Mouse (Mus musculus): ENCODE measurements around the gene Extl1.

DNA sequence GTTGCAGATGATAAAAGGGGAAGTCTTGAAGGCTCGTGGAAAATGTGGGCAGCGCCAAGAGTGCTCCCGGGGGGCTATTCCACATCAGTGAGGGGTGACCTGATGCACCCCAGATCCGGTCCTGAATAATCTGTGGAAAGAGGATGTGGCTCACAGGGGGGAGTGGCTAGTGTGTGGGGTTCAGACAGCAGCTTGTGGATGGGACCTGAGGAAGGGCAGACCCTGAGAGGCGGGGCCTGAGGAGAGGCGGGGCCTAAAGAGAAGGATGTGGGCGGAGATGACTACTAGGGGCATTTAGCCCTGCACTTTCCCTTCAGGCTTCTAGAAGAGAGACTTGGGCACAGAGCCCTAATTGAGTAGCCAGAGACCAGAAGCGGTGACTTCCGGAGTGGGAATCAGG, 21.1 kb downstream of the Extl1 start:
- no peak for TF ChIP-seq POLR2AphosphoS2 (IDR thresholded peaks at IDR 0.05; ENCODE audit: insufficient read length, low read depth)
- TF ChIP-seq TCF12 (IDR thresholded peaks at IDR 0.05; ENCODE audit: insufficient read depth, poor library complexity, severe bottlenecking) = no peak
- no peak for TF ChIP-seq MYOD1 (IDR thresholded peaks at IDR 0.05; ENCODE audit: control insufficient read depth in 1 of 3, insufficient read length in 2 of 3, low read depth in 2 of 3)
- no peak for TF ChIP-seq SRF (IDR thresholded peaks at IDR 0.05; ENCODE audit: control insufficient read depth, insufficient read length, low read depth)
- no peak for TF ChIP-seq POLR2A (IDR thresholded peaks at IDR 0.05; ENCODE audit: insufficient read length, low read depth)
- no peak for TF ChIP-seq MAX (IDR thresholded peaks at IDR 0.05; ENCODE audit: low read depth)
- TF ChIP-seq USF1 (IDR thresholded peaks at IDR 0.05; ENCODE audit: low read depth) = no peak
- TF ChIP-seq E2F4 (IDR thresholded peaks at IDR 0.05; ENCODE audit: insufficient read depth) = no peak
- no peak for TF ChIP-seq CEBPB (IDR thresholded peaks at IDR 0.05; ENCODE audit: insufficient read depth, poor library complexity, severe bottlenecking)
- TF ChIP-seq MYOG (IDR thresholded peaks at IDR 0.05; ENCODE audit: control insufficient read depth in 1 of 3, insufficient read depth in 1 of 3, insufficient read length in 2 of 3, low read depth in 2 of 3) = no peak

Measured in myocyte (in vitro differentiated cells).